Mouse (Mus musculus) cerebellum, adult 2 months (tissue): ENCODE data around the gene Rps24.

Source experiments
- CTCF ChIP-seq: fragments of 200-500 bp; IDR thresholded peaks from 2 replicates; pipeline ENCODE4 v1.5.1; 2011; ENCODE audit warnings: low read depth, mild to moderate bottlenecking, control low read depth, low read length, moderate library complexity, borderline replicate concordance; ENCODE audit not compliant: insufficient read depth
- POLR2A ChIP-seq: fragments of 200-500 bp; IDR thresholded peaks from 2 replicates; pipeline ENCODE4 v1.6.1; 2011; ENCODE audit warnings: low read length, control low read depth, borderline replicate concordance; ENCODE audit not compliant: insufficient read depth

- TF ChIP-seq CTCF, result no peak
- no peak for TF ChIP-seq POLR2A
These were observed 34.7 kb downstream of the Rps24 start for GRCm38 (mm10) chr14:24521597-24521996.
